Mouse (Mus musculus) v-Abl transformed pro-B cells (cell line): ENCODE measurements around the gene Nlrc5.

Source experiments
- in situ Hi-C, 2 experiments: fragments of 400-800 bp; cut with MboI; formaldehyde crosslinking; loops; one replicate each; pipeline ENCODE4 v1.15.1; 2025; ENCODE audit not compliant: unreplicated experiment in 2 of 2

The Nlrc5 gene

DNA sequence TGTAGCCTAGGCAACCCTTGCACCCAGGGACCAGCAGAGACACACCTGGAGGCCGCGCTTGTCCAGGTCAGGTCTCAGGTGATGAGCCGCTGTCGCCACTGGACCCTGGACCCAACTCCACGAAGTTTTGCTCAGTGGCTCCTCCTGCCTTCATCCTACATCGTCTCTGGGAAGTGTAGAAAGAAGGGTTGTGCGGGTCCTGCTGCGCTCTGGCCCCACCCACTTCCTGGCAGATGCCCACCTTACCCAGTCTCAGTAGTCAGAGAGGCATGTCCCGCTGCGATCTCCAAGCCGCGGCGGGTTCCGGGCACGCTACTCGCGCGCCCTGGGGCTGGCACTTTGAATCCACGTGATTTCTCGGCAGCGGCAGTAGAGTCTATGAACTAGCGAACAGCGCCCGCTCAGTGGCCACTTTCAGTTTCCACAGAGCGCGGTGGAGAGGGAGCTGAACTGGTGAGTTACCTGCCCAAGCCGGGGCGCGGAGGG is at the start of gene Nlrc5:
Gene Nlrc5 (plus strand): TSS at position 376 of the 486 bp plus-strand sequence.
- in situ Hi-C loops = loop anchor here (5.0 to 10.0 kb wide), 2 partner anchors 43 to 51 kb away; no protein-coding TSS in a partner anchor

DNA sequence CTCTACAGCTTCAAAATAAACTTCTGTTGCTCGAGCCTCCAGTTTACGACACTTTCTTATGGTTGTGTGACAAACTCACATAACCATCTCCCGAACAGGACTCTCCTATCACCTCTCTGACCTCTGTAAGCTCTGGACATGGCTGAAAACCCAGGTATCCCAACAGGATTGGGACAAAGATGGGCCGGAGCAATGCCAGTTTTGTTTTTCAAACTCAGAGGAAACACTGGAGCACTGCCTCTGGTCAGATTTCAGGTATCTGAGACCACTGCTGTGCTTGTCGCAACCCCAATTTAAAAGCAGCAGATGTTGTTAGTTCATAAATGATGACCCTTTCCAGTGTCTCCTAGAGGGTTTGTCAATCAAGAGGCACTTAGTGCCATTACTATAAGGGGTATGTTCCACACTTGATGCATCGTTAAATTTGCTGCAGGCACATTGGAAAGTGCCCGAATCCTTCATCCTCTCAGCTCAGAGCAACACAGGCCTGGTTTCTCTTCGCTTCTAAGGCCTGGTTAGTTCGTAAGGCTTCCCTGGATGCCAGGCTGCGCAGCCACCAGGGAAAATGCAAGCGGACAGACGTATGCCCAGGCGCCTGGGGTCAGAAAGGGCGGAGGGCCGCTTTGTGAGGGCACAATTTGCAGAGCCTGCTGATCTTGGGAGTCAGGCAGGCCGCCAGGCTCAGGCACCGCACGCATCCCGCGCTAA is 48.5 kb upstream of the Nlrc5 start:
- in situ Hi-C loops = no loop called here

DNA sequence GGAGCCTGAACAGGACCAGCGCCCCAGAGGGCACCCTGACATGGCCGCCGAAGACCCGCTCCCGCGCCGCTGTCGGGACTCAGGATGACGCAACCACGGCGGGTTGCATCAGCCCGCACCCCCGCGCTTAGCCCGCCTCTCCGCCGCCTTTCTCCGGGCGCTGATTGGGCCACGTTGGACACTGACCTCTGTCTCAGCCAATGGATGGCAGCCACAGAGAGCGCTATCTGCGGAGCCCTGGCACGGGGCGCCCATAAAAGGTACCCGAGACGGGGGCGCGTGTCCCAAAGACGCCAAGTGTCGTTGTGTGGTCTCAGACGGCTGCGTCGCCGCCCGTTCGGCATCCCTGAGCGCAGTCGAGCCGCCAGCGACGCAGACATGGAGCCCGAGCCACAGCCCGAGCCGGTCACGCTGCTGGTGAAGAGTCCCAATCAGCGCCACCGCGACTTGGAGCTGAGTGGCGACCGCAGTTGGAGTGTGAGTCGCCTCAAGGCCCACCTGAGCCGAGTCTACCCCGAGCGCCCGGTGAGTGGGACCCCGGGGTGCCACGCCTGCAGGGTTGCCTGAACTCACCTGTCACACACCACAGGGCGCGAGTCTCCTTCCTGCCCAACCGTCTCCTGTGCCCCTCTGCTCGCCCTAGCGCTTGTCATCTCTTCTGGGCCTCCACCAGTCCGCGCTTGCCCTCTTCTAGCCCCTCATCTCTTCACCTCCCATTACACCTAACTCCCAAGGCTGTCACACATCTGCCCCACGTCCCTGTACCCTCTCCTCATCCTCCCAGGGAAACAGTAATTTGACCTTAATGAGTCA is 47.7 kb upstream of the Nlrc5 start, which contains the start of gene Herpud1:
Gene Herpud1 (plus strand): TSS at position 225 of the 813 bp plus-strand sequence.
- in situ Hi-C loops = no loop called here

DNA sequence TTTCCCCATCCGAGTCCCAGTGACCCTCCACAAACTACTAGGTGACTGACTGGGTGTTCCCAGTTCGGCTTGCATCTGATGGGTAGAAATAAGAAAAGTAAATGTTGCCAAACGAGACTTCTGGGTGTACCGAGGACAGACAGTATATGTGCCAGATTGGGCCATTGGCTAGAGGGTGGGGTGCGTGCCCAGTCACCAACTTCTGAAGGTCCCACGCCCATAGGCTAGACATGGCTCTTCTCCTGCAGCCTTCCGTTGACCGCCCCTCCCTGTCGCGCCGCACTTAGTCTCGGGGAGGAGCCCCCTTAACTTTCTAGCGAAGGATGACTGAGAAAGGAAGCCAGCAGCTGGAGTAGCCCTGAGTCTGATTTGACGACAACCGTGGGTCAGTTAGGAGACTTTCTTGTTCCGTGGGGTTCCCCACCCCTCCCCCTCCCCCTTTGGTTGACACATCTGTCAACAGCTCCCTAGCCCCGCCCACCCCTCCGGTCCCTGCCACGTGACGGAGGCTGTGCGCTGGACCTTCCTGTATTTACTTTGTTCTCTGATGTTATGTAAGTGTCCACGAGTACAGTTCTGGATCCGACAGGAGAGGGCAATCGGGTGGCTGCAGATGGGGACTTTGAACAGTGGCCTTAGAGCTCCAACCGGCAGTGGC is 47.0 kb upstream of the Nlrc5 start:
- in situ Hi-C loops = no loop called here

DNA sequence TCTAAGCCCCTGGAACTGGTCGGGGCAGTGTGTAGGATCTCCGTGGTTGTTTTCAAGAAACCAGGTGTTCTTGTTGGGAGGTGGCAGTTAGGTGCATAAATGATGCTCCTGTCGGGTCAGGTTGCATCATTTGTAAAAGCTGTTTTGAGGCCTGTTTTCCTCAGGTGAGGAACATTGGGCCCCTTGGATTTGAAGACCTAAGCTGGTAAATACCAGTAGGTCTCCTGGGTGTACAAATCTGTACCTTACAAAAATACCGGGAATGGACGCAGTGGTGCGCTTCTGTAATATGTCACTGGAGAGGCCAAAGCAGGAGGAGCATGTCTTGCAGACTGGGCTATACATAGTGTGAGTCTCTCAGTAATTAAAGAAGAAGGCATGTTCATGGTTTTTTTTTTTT is 46.4 kb upstream of the Nlrc5 start:
- in situ Hi-C loops = no loop called here

DNA sequence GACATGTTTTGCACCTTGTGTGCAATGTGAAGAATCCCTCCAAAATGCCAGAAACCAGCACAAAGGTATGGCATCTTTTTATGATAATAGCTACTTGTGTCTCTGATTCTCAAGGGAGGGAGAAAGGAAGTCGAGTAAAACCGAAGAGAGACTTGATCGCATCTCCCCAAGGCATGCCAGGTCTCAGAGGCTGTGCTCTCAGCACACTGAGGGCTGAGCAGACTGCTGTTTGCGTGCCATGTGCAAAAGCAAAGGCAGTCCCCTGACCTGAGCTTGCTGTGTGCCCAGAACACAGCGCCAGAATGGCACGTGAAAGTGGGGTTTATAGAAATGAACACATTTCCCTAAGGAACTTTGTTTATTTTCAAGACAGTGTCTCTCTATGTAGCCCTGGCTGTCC is 44.6 kb upstream of the Nlrc5 start:
- in situ Hi-C loops = no loop called here

DNA sequence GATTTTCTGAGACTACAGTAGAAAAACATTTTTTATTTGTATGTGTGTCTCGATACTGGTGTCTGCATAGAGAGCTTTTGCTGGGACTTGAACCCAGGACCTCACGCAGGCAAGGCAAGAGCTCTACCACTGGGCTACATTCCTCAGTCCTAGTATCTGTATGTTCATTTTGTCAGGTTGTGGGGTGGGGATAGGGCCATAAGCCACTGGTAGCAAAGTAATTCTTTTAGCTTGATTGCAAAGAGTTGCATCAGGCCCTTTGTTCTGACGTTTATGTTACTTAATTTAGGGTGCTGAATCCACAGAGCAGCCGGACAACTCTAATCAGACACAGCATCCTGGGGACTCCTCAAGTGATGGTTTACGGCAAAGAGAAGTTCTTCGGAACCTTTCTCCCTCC is 43.7 kb upstream of the Nlrc5 start:
- in situ Hi-C loops = no loop called here

DNA sequence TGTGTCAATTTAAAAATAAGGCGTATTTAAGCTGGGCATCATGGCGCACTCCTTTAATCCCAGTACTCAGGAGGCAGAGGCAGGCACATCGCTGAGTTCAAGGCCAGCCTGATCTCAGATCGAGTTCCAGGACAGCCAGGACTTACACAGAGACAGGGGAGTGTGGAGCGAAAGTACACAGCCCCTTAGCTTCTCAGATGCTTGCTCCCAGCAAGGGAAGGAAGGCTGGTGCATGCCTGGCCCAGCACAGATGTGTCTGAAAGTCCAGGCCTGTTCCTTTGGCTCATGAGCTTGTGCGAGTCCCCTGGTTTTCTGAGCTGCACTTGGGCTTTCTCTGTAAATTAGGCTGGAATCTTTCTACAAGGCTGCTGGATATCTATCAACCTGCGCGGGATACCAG is 43.2 kb upstream of the Nlrc5 start:
- in situ Hi-C loops = no loop called here

DNA sequence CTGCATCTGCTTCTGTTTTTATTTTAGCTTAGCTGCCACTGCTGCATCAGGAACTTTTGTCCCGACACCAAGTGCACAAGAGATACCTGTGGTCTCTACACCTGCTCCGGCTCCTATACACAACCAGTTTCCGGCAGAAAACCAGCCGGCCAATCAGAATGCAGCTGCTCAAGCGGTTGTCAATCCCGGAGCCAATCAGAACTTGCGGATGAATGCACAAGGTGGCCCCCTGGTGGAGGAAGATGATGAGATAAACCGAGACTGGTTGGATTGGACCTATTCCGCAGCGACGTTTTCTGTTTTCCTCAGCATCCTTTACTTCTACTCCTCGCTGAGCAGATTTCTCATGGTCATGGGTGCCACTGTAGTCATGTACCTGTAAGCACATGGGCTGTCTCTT is 42.0 kb upstream of the Nlrc5 start:
- in situ Hi-C loops = no loop called here

DNA sequence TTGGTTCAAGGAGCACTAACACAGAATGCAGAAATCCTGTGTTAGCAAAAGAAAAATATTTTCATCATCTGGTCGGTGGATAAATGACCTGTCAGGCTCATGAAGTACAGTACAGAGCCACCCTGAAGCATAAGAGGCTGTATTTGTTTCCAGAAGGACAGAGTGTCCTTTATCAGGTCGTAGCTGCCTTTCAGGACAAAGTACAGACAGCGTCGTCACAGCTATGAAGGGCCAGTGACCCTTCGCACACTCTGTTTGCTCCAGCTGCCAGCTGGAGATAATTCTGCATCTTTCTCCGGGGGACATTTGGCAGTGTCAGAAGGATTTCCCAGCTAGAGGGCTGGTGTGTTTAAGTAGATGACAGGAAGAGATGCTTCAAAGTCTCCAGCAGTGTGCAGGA is 41.5 kb upstream of the Nlrc5 start:
- in situ Hi-C loops = no loop called here

DNA sequence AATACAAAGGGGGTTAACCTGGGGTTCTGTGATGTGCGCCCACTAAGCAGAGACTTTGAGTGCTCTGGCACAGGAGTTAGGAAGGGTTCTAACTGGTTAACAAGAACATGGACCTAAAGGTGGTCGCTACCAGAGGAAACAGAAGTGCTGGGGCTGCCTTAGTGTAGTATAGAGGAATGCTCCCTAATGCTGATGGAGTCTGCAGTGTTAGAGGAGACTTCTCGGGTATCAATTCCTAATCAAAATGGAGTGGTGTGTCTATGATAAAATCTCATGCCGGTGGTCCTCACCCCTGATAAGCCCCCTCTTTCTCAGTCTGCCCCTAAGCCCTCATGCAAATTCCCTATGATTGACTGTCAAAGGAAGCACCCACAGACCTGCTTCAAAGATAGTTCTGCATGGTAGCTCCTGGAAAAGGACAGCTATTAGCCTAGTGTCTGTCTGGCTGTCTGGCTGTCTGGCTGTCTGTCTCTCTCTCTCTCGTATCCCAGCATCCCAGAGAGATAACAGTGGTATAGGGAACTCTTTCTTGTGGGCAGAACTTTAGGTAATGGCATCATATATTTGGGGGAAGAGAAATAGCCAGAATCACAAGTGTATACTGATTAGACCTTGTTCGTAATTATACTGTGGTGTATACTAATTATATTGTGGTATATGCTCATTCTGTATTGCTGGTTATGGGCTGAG is 38.2 kb upstream of the Nlrc5 start:
- in situ Hi-C loops = no loop called here

DNA sequence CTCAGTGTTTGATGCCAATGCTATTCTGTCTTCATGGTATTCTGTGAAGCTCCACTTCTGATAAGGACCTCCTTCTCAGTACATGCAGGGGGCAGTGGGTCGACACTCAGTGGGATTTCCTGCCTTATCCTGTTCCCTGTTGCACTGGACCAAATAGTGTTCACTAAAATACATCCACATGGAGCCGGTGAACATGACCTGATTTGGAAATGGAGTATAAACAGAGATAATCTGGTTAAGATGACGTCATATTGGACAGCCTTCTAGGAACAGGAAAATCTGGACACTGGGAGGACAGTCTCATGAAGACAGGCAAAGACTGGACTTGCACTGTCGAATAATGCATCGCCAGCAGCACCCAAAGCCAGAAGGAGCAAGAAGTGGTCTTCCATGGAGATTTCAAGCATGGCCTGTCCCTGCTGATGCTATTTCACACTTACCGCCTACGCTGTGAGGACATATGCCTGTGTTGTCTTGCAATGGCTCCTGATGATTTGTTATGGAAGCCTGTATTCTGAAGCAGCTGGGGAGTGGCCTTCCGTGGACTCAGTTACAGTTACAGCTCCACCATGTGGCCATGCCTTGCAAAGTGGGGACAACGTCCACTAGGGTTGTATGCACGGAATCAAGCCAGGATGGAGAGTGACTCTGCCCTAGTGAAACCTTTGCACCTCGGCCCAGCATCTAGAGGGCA is 37.0 kb upstream of the Nlrc5 start:
- in situ Hi-C loops = no loop called here

DNA sequence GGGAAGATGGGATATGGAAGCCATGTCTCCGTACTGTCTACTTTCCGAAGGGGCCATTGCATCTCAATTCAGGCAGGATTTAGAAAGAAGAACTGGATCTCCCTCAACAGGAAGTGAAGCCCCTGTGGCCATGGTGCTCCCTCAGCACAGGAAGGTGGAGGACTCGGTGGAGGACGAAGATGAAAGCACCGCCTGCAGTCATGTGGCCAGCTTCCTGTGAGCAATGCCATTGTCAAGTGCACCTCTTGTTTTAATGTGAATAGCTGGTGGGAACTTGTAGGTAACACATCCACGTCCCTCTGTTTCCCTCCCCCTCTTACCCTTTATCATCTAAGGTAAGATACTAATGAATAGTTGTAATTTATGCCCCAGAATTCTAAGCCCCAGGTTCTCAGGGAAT is 35.6 kb upstream of the Nlrc5 start:
- in situ Hi-C loops = no loop called here

DNA sequence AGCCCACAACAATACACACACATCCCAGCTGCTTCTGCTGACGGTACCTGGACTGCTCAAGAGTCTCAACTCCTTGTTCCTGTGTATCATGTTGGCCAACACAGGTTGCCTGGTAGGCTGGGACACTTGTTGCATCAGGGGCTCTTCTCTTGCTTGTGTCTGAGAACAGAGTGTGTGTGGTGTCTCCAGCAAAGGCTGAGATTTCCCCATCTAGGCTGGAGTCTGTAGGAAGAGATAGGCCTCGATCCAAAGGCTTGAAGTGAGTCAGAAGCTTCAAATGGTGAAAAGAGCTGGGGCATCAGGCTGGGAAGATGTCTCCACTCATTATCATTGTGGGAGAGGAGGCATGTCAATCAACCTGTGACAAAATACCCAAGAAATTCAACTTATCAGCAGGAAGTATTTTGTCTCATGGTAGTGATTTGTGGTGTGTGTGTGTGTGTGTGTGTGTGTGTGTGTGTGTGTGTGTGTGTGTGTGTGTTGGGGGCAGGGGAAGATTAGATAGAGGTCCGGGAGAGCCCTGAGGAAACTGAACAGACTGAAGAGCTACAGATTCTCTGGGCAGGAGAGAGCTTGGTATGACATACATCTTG is 34.7 kb upstream of the Nlrc5 start:
- in situ Hi-C loops = no loop called here

DNA sequence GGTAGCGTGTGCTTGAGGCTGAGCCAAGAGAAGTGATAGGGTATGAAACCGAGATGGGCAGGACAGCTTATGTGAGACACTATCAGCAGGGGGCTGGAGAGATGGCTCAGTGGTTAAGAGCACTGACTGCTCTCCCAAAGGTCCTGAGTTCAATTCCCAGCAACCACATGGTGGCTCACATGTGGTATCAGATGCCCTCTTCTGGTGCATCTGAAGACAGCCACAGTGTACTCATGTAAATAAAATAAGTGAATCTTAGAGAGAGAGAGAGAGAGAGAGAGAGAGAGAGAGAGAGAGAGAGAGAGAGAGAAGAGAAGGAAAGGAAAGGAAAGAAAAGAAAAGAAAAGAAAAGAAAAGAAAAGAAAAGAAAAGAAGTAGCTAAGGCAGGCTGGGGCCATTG is 34.2 kb upstream of the Nlrc5 start:
- in situ Hi-C loops = loop anchor here in 1 of 2 experiments (5.0 kb wide), 1 partner anchor 77 kb away; no protein-coding TSS in a partner anchor

DNA sequence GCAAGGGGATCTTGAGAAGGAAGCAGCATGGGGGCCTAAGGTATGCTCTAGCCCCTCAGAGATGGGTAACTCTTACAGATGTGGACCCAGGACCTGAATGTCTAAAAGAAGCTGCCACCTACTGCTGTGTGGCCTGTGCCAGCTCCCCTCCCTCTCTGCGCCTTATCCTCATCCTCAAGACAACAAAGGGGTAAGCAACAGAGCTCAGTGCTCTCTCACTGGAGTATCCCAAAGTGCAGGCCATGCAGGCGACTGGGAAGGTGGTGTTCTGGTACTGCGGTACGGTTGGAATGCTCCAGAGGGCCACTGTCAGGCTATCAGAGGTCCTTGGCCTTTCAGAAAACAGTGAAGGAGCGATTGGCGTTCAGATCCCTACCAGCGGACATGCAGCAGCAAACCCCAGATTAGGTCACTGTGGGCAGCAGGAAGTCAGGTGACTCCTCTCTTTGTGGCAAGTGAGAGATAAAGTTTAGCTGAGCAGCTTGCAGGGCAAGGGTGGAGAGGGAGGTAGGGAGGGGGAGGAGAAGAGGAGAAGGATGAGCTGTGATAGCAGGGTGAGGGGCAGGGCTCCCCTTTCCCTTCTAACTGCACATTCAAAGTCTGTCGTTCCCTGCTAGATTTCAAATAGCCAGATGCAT is 25.6 kb upstream of the Nlrc5 start:
- in situ Hi-C loops = no loop called here

DNA sequence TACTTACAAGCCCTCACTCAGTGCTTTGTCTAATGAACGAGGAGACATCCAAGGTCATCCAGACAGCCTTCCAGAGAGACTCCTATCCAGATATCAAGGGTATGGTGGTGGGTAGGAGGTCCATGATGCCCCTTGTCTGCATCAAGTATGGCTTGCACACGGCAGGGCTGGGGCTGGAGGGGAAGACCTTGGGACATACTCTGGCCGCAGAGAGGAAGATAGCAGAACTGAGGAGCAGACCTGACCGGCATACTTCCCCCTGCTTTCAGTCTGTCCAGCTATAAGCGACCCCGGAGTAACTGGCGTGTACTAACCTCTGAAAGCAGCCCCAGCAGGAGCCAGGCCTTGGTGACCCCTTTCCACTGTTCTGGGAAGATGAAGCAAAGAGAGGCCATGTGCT is 24.6 kb upstream of the Nlrc5 start:
- in situ Hi-C loops = no loop called here

DNA sequence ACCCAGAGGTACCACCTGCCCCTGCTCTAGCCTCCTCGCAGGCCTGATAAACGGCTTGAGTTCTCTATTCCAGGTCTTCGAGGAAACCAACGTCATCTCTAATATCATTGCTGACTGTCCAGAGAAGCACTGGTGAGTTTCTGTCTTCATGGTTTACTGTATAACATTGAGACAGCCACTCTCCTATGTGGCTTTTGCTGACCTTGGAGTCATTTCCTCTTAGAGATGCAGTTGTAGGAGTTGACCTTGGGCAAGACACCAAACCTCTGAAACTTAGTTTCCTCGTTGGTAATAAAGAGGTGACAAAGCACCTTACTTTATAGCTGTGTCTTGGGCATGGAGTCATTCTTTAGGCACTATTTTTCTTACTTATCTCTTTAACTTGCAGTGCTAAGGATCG is 21.6 kb upstream of the Nlrc5 start:
- in situ Hi-C loops = no loop called here

DNA sequence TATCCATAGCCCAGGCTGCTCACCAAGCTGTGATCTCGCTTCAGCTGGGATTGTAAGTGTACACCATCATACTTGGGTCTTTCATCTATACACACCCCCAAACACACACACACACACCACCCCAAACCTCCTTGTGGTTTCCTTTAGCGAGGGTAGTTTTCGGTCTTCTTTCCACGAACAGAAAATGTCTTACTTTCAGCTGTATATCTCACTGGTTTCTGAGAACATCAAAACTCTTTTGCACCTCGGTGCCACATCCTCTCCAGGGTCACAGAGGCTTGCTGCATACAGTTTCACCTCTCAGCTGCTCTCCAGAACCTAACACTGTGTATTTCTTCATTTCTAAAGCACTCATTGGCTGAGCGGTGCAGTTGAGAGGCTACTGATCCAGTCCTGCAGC is 20.6 kb upstream of the Nlrc5 start:
- in situ Hi-C loops = no loop called here
